Mouse (Mus musculus): ENCODE data around the gene Cenpn.

Cenpn gene

DNA sequence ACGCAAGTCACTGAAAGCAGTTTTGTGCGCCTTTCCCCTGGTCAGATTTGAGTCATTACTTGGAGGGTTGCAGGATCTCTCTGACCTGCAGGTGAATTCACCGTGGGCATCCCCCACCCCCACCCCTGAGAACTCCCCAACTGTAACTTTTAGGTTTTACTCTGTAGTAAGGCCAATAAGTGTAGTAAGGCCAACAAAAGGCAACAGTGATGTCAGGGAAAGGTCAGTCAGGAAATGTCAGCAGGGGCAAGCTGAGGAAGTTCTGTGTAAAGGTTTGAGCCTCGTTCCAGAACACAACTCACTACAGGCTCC, 22.8 kb downstream of the Cenpn start:
- Histone ChIP-seq H3K36me3 (ENCODE audit: insufficient read depth, low read length) (peaks cover 41% of the 10 kb centered on the region), H3K4me1 (replicated peaks; ENCODE audit: low read depth, low read length) (peaks cover 63% of the 10 kb centered on the region), H3K9me3 (ENCODE audit: low read length) (no peaks in the 10 kb centered on the region), H3K27me3 (ENCODE audit: insufficient read depth, low read length) (no peaks in the 10 kb centered on the region), H3K4me3 (replicated peaks; ENCODE audit: low read length) (peak overlapping the region; percentile 97)
- TF ChIP-seq NANOG (IDR thresholded peaks at IDR 0.05; ENCODE audit: borderline replicate concordance, low read length): no peak
- no peak for TF ChIP-seq CTCF (conservative IDR thresholded peaks at IDR 0.05; ENCODE audit: low read length)
- no peak for TF ChIP-seq POU5F1 (IDR thresholded peaks at IDR 0.05; ENCODE audit: borderline replicate concordance, low read length)

DNA sequence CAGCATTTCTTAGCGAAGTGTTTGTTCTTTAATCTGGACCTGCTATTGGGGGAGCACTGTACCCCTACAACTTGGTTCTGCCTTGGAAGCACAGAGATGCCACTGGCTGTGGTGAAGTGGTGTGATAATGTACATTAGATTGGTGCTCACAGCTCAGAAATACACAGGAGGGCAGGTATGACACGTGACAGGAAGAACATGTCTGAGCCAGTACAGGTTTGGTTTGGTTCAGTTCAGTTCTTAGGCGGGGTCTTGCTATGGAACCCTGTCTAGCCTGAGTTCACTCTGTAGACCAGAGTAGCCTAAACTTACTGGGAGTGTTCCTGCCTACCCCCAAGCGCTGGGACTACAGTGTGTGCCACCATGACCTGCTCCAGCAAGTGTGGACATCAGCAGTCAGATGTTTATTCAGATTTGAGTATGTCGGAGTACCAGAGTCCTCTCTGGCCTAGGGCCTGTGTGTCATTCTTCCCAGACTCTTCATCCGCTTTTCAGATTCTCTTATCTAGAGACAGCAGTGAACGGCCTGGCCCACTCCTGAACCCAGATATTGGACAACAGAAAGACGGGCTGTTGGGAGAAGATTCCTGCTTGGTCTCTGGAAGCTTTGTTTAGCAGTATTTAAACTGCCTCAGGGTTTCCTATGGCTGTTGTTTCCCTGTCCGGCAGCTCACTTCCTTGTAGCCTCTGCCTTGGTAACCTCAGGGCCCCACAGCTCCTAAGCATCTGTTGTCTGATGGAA, 23.8 kb downstream of the Cenpn start:
- Histone ChIP-seq H3K36me3 (ENCODE audit: insufficient read depth, low read length) (peaks cover 39% of the 10 kb centered on the region), H3K4me3 (replicated peaks; ENCODE audit: low read length) (peak overlapping the region; percentile 97), H3K9me3 (ENCODE audit: low read length) (no peaks in the 10 kb centered on the region), H3K27me3 (ENCODE audit: insufficient read depth, low read length) (no peaks in the 10 kb centered on the region), H3K4me1 (replicated peaks; ENCODE audit: low read depth, low read length) (peaks cover 73% of the 10 kb centered on the region)
- no peak for TF ChIP-seq POU5F1 (IDR thresholded peaks at IDR 0.05; ENCODE audit: borderline replicate concordance, low read length)
- no peak for TF ChIP-seq NANOG (IDR thresholded peaks at IDR 0.05; ENCODE audit: borderline replicate concordance, low read length)
- no peak for TF ChIP-seq CTCF (conservative IDR thresholded peaks at IDR 0.05; ENCODE audit: low read length)

DNA sequence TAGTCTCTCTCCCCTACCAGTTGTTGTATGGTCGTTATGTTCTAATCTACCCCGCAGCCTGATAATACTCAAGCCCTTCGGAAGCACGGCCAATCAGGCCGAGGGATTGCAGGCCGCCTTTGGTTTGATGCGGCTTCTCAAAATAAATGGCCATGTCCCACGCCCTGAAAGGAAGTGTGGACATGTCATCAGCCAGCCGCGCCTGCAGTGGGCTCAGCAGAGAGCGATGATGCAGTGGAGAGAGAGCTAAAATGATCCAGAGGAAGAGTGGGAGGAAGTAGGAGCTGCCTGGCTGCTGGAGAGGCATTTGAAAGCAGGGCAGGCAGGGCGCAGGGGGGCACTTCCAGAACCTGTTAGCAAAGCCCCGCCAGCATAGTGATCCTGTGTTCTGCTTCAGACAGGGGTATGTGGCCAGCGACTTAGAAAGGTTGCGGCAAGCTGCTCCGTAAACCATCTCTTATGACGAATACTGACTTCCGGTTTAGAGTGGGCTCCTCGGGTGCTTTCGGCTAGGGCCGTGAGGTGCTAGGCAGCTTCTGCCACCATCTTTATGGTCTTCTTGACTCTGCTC, 24.8 kb downstream of the Cenpn start:
- TF ChIP-seq POU5F1 (IDR thresholded peaks at IDR 0.05; ENCODE audit: borderline replicate concordance, low read length) (no peak), CTCF (conservative IDR thresholded peaks at IDR 0.05; ENCODE audit: low read length) (no peak), NANOG (IDR thresholded peaks at IDR 0.05; ENCODE audit: borderline replicate concordance, low read length) (no peak)
- H3K36me3 ChIP-seq (ENCODE audit: insufficient read depth, low read length): peaks cover 29% of the 10 kb centered on the region
- H3K9me3 ChIP-seq (ENCODE audit: low read length): no peaks in the 10 kb centered on the region
- H3K4me1 ChIP-seq (replicated peaks; ENCODE audit: low read depth, low read length): peaks cover 82% of the 10 kb centered on the region
- H3K4me3 ChIP-seq (replicated peaks; ENCODE audit: low read length): peak overlapping the region; percentile 62
- no peaks in the 10 kb centered on the region for H3K27me3 ChIP-seq (ENCODE audit: insufficient read depth, low read length)

DNA sequence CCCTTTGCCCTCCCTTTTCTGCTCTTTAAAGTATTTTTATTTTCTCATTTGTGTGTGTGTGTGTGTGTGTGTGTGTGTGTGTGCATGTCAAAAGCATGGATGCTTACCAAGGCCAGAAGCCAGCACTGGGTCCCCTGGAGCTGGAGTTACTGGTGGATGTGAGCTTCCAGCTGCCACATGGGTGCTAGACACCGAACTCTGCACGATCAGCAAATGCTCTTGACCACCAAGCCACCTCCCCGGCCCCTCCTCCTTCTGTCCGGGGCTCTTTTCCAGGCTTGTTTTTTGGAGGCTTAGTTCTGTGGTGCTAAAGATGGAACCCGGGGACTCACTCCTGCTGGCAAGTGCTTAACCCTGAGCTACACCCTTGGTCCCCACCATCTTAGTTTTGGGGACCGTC, 25.3 kb downstream of the Cenpn start:
- no peak for TF ChIP-seq POU5F1 (IDR thresholded peaks at IDR 0.05; ENCODE audit: borderline replicate concordance, low read length)
- TF ChIP-seq NANOG (IDR thresholded peaks at IDR 0.05; ENCODE audit: borderline replicate concordance, low read length): no peak
- Histone ChIP-seq H3K4me3 (replicated peaks; ENCODE audit: low read length) (peak overlapping the region; percentile 62), H3K27me3 (ENCODE audit: insufficient read depth, low read length) (no peaks in the 10 kb centered on the region), H3K4me1 (replicated peaks; ENCODE audit: low read depth, low read length) (peaks cover 85% of the 10 kb centered on the region), H3K9me3 (ENCODE audit: low read length) (no peaks in the 10 kb centered on the region), H3K36me3 (ENCODE audit: insufficient read depth, low read length) (peaks cover 29% of the 10 kb centered on the region)

DNA sequence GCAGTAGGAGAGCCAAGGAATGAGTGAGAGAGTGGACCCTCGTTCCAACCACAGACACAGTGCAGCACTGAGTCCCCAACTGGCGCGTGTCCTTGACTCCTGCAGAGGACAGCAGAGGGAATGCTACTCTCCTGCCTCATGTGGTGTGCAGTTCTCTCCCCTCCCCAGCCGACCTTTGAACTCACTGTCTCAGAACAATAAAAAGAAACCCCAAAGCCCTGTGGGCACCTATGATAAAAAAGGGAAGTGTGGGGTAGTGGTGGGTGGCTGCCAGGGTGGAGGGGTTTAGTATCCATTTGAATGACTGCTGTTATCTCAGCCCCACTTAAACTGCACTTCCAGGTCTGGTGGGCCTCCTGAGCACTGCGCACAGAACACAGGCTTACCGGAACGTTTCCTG, 26.1 kb downstream of the Cenpn start:
- peak overlapping the region; percentile 45 for H3K4me3 ChIP-seq (replicated peaks; ENCODE audit: low read length)
- H3K4me1 ChIP-seq (replicated peaks; ENCODE audit: low read depth, low read length): peaks cover 86% of the 10 kb centered on the region
- H3K27me3 ChIP-seq (ENCODE audit: insufficient read depth, low read length): no peaks in the 10 kb centered on the region
- TF ChIP-seq CTCF (conservative IDR thresholded peaks at IDR 0.05; ENCODE audit: low read length): no peak
- TF ChIP-seq NANOG (IDR thresholded peaks at IDR 0.05; ENCODE audit: borderline replicate concordance, low read length): no peak
- no peak for TF ChIP-seq POU5F1 (IDR thresholded peaks at IDR 0.05; ENCODE audit: borderline replicate concordance, low read length)
- no peaks in the 10 kb centered on the region for H3K9me3 ChIP-seq (ENCODE audit: low read length)
- peaks cover 36% of the 10 kb centered on the region for H3K36me3 ChIP-seq (ENCODE audit: insufficient read depth, low read length)

DNA sequence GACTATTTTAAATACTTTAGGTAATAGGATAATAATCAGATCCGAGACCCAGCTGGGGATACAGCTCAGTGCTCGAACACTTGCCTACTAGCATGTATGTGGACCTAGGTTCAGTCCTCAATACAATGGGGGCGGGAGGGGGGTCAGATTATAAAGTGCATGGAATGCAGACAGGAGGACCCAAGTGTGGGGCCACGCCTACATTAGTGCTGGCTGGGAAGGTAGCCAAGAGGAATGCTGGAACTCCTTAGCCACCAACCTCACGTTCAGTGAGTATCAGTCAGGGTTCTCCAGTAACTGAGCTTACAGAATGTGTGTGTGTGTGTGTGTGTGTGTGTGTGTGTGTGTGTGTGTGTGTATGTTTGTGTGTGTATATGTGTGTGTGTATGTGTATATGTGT, 29.8 kb downstream of the Cenpn start:
- Histone ChIP-seq H3K4me1 (replicated peaks; ENCODE audit: low read depth, low read length) (peaks cover 67% of the 10 kb centered on the region), H3K36me3 (ENCODE audit: insufficient read depth, low read length) (peaks cover 56% of the 10 kb centered on the region), H3K4me3 (replicated peaks; ENCODE audit: low read length) (no peak overlapping the region), H3K9me3 (ENCODE audit: low read length) (no peaks in the 10 kb centered on the region), H3K27me3 (ENCODE audit: insufficient read depth, low read length) (no peaks in the 10 kb centered on the region)
- TF ChIP-seq POU5F1 (IDR thresholded peaks at IDR 0.05; ENCODE audit: borderline replicate concordance, low read length) (no peak), CTCF (conservative IDR thresholded peaks at IDR 0.05; ENCODE audit: low read length) (no peak), NANOG (IDR thresholded peaks at IDR 0.05; ENCODE audit: borderline replicate concordance, low read length) (no peak)

DNA sequence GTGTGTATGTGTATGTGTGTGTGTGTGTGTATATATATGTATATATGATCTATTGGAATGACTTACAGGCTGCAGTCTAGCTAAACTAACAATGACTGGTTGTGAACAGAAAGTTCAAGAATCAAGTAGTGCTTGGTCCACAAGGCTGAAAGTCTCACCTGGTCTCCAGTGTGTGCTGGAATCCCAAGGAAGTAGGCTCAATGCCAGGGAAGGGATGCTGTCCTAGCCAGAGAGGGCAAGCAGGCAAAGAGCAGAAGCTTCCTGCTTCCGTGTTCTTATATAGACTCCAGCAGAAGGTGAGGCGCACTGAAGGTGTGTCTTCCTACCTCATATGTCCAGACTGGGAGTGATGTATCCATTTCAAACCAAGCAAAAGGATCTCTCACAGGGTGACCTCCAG, 30.2 kb downstream of the Cenpn start:
- peaks cover 63% of the 10 kb centered on the region for H3K4me1 ChIP-seq (replicated peaks; ENCODE audit: low read depth, low read length)
- TF ChIP-seq NANOG (IDR thresholded peaks at IDR 0.05; ENCODE audit: borderline replicate concordance, low read length) (no peak), CTCF (conservative IDR thresholded peaks at IDR 0.05; ENCODE audit: low read length) (no peak), POU5F1 (IDR thresholded peaks at IDR 0.05; ENCODE audit: borderline replicate concordance, low read length) (no peak)
- H3K36me3 ChIP-seq (ENCODE audit: insufficient read depth, low read length): peaks cover 60% of the 10 kb centered on the region
- H3K4me3 ChIP-seq (replicated peaks; ENCODE audit: low read length): no peak overlapping the region
- no peaks in the 10 kb centered on the region for H3K9me3 ChIP-seq (ENCODE audit: low read length)
- no peaks in the 10 kb centered on the region for H3K27me3 ChIP-seq (ENCODE audit: insufficient read depth, low read length)

DNA sequence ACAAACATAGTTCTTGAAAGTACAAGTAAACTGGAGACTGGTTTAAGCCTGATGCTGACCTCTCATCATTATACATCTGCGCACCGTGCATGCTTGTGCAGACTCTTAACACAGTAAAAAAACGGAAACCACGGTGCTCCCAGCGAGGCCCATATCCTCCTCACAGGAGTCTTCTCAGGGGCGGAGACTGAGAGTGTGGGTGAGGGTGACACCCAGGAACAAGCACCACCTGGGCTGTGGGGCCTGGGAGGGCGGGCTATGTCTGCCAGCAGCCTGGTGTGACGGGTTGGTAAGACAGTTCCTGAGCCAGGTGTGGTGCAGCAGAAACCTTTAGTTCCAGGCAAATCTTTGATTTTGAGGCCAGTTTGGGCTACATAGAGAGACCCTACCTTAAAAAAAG, 30.9 kb downstream of the Cenpn start:
- Histone ChIP-seq H3K27me3 (ENCODE audit: insufficient read depth, low read length) (no peaks in the 10 kb centered on the region), H3K9me3 (ENCODE audit: low read length) (no peaks in the 10 kb centered on the region), H3K4me1 (replicated peaks; ENCODE audit: low read depth, low read length) (peaks cover 58% of the 10 kb centered on the region), H3K36me3 (ENCODE audit: insufficient read depth, low read length) (peaks cover 67% of the 10 kb centered on the region), H3K4me3 (replicated peaks; ENCODE audit: low read length) (no peak overlapping the region)
- no peak for TF ChIP-seq NANOG (IDR thresholded peaks at IDR 0.05; ENCODE audit: borderline replicate concordance, low read length)

DNA sequence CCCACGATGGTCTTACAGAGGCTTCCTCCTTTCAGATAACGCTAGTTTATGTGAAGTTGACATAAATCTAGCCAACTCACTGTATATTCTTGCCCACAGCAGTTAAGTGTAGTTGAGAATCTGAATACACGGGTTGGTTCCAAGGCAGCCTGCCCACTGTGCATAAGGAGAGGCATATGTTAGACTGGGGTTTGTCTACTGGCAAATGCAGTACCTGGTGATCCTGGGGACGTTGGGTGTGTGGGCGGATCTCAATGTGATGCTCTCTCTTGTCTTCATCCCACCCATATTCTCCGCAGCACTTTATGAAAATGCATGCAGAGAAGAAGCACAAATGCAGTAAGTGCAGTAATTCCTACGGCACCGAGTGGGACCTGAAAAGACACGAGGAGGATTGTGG, 32.9 kb downstream of the Cenpn start:
- H3K4me1 ChIP-seq (replicated peaks; ENCODE audit: low read depth, low read length): peaks cover 57% of the 10 kb centered on the region
- no peaks in the 10 kb centered on the region for H3K27me3 ChIP-seq (ENCODE audit: insufficient read depth, low read length)
- TF ChIP-seq POU5F1 (IDR thresholded peaks at IDR 0.05; ENCODE audit: borderline replicate concordance, low read length) (no peak), NANOG (IDR thresholded peaks at IDR 0.05; ENCODE audit: borderline replicate concordance, low read length) (no peak), CTCF (conservative IDR thresholded peaks at IDR 0.05; ENCODE audit: low read length) (no peak)
- H3K36me3 ChIP-seq (ENCODE audit: insufficient read depth, low read length): peaks cover 82% of the 10 kb centered on the region
- H3K4me3 ChIP-seq (replicated peaks; ENCODE audit: low read length): no peak overlapping the region
- no peaks in the 10 kb centered on the region for H3K9me3 ChIP-seq (ENCODE audit: low read length)

All from E14TG2a.4 (cell line).